Mouse (Mus musculus) left cerebral cortex, postnatal 10 days (tissue): ENCODE measurements at regions not wholly inside any gene's neighbourhood (a gene's known extent, or its start where the extent isn't known, plus 50 kb on each side); places are given as distances from the start of the nearest gene placed in this dataset.
A peak's percentile ranks its signal among the peaks of the same experiment; 100 is the strongest.

Source experiments
- DNase-seq, 2 experiments: peaks; one replicate each; pipeline ENCODE4 v3.0.0; 2021 to 2022; ENCODE audit warnings: low spot score in 2 of 2, mixed read lengths in 1 of 2; ENCODE audit errors: extremely low spot score in 1 of 2
- intact Hi-C: fragments of 180-260 bp; cut with DNase I; formaldehyde crosslinking; loops from one replicate; pipeline ENCODE4 v1.15.1; 2025

GRCm38 (mm10) chr1:99369776-99370175 is 402.8 kb upstream of the Cntnap5b start:
- intact Hi-C loops = no loop called here
- peak in 1 of 2 experiments; percentile 1 for DNase-seq

- intact Hi-C loops = no loop called here
- no peak for DNase-seq
Measured at GRCm38 (mm10) chr1:99370346-99370940, 402.1 kb upstream of the Cntnap5b start.

GRCm38 (mm10) chr1:99395813-99396212 is 376.8 kb upstream of the Cntnap5b start:
- intact Hi-C loops = no loop called here
- DNase-seq = no peak
